Mouse (Mus musculus) heart, adult 2 months (tissue): ENCODE measurements around the gene Tmod3. TPM values are rescaled to one million over a fixed set of nuclear protein-coding genes. Genes with fewer than 3 reads are reported as not detected.

Experiments used
- DNase-seq, 2 experiments: peaks; one replicate each; pipeline ENCODE4 v3.0.0; 2021
- H3K27ac ChIP-seq: fragments of 200-600 bp; 2 replicates; pipeline ENCODE4 v1.8.1; 2022
- H3K27me3 ChIP-seq: fragments of 200-500 bp; 2 replicates; pipeline ENCODE4 v1.6.1; 2012; ENCODE audit warnings: mild to moderate bottlenecking, low read length, inconsistent platforms, mixed read lengths; ENCODE audit not compliant: control insufficient read depth, insufficient read depth
- H3K36me3 ChIP-seq: fragments of 200-500 bp; 2 replicates; pipeline ENCODE4 v1.6.1; 2012; ENCODE audit warnings: low read length, inconsistent platforms; ENCODE audit not compliant: control insufficient read depth, insufficient read depth
- H3K4me1 ChIP-seq: fragments of 200-500 bp; 2 replicates; pipeline ENCODE4 v1.6.1; 2011; ENCODE audit warnings: low read length; ENCODE audit not compliant: control insufficient read depth, insufficient read depth
- H3K4me3 ChIP-seq: fragments of 200-600 bp; 2 replicates; pipeline ENCODE4 v1.8.1; 2022
- H3K79me2 ChIP-seq: fragments of 200-500 bp; replicated peaks from 2 replicates; pipeline ENCODE4 v1.6.1; 2012; ENCODE audit warnings: mild to moderate bottlenecking, inconsistent platforms, low read length, moderate library complexity, mixed read lengths; ENCODE audit not compliant: control insufficient read depth, insufficient read depth
- H3K9ac ChIP-seq: fragments of 200-500 bp; 2 replicates; pipeline ENCODE4 v1.6.1; 2012; ENCODE audit warnings: low read depth, mild to moderate bottlenecking, control low read depth, inconsistent platforms, low read length, mixed read lengths
- CTCF ChIP-seq: fragments of 200-600 bp; IDR thresholded peaks from 2 replicates; pipeline ENCODE4 v1.8.1; 2022; ENCODE audit warnings: antibody characterized with exemption, mild to moderate bottlenecking, moderate library complexity
- EP300 ChIP-seq: fragments of 200-500 bp; IDR thresholded peaks from 2 replicates; pipeline ENCODE4 v1.6.1; 2011; ENCODE audit warnings: low read depth, low read length, control low read depth; ENCODE audit not compliant: insufficient read depth
- POLR2A ChIP-seq: fragments of 200-500 bp; IDR thresholded peaks from 2 replicates; pipeline ENCODE4 v1.6.1; 2011; ENCODE audit warnings: mild to moderate bottlenecking, low read depth, low read length, control low read depth; ENCODE audit not compliant: insufficient read depth
- WGBS: fragments of 180-500 bp; shearing (Covaris S2); methylation state at CpG from one replicate; pipeline ENCODE4 v1.1.7; 2018; 5-methylcytosine and 5-hydroxymethylcytosine counted together
- intact Hi-C: fragments of 180-260 bp; cut with DNase I; formaldehyde crosslinking; loops from one replicate; pipeline ENCODE4 v1.15.1; 2025
- polyA plus RNA-seq: library from polyadenylated mRNA; depleted of rRNA; stranded (reverse); fragments of >200 nt; gene quantifications from 2 replicates; pipeline ENCODE4 v1.2.3, GENCODE M21; 2012
- total RNA-seq, 2 experiments: library from RNA; stranded (reverse); gene quantifications; 2 replicates each; pipeline ENCODE4 v1.2.3; 2021

Gene Tmod3
- total and polyA plus RNA-seq, 3 experiments = 19.6 to 63.6 (median 50.1) TPM

GRCm38 (mm10) chr9:75521788-75522187 is 37.7 kb downstream of the Tmod3 start:
- no peak for TF ChIP-seq POLR2A
- TF ChIP-seq CTCF = peak; percentile 85
- 0 out of 2 replicates have a peak, but pooled peaks have one; percentile 43 for TF ChIP-seq EP300
- Histone ChIP-seq H3K4me1 (peaks cover 6% of the 10 kb centered on the region), H3K4me3 (no peak overlapping the region), H3K27me3 (no peaks in the 10 kb centered on the region), H3K27ac (no peak overlapping the region; the same call in 1 of the 2 replicates), H3K9ac (no peak overlapping the region), H3K36me3 (peaks cover 33% of the 10 kb centered on the region), H3K79me2 (peaks cover 2% of the 10 kb centered on the region; the same call in 1 of the 2 replicates)
- 61% methylated on average over 4 of the region's 4 CpGs for WGBS
- DNase-seq = peak in 1 of 2 experiments; percentile 59
- intact Hi-C loops = loop anchor here (1.0 kb wide), 1 partner anchor 61 kb away; no protein-coding TSS in a partner anchor

- Histone ChIP-seq H3K4me1 (peaks cover 6% of the 10 kb centered on the region), H3K27ac (no peak overlapping the region), H3K9ac (no peak overlapping the region), H3K4me3 (no peak overlapping the region), H3K27me3 (no peaks in the 10 kb centered on the region), H3K36me3 (peaks cover 30% of the 10 kb centered on the region), H3K79me2 (peaks cover 2% of the 10 kb centered on the region; the same call in 1 of the 2 replicates)
- WGBS = 70% methylated on average over 8 of the region's 8 CpGs
- intact Hi-C loops = loop anchor here (1.0 kb wide), 1 partner anchor 61 kb away; no protein-coding TSS in a partner anchor
- TF ChIP-seq CTCF (no peak), EP300 (no peak), POLR2A (no peak)
- DNase-seq = no peak
Measured at GRCm38 (mm10) chr9:75520940-75521339, 38.5 kb downstream of the Tmod3 start.

GRCm38 (mm10) chr9:75517751-75518150 is 41.7 kb downstream of the Tmod3 start:
- H3K4me1 ChIP-seq = no peaks in the 10 kb centered on the region; the same call in 1 of the 2 replicates
- H3K27ac ChIP-seq = no peak overlapping the region
- 63% methylated on average over 3 of the region's 3 CpGs for WGBS
- TF ChIP-seq EP300 (no peak), CTCF (no peak), POLR2A (no peak)
- intact Hi-C loops = no loop called here
- no peaks in the 10 kb centered on the region for H3K27me3 ChIP-seq
- no peak for DNase-seq
- H3K4me3 ChIP-seq = no peak overlapping the region
- peaks cover 19% of the 10 kb centered on the region for H3K36me3 ChIP-seq
- peaks cover 2% of the 10 kb centered on the region; the same call in 1 of the 2 replicates for H3K79me2 ChIP-seq
- H3K9ac ChIP-seq = no peak overlapping the region

- no peak overlapping the region for H3K9ac ChIP-seq
- H3K4me1 ChIP-seq = no peaks in the 10 kb centered on the region; the same call in 1 of the 2 replicates
- TF ChIP-seq POLR2A = no peak
- peak; percentile 88 for TF ChIP-seq CTCF
- DNase-seq = no peak
- 0 out of 2 replicates have a peak, but pooled peaks cover 2% of the 10 kb centered on the region for H3K79me2 ChIP-seq
- no peaks in the 10 kb centered on the region for H3K27me3 ChIP-seq
- intact Hi-C loops = loop anchor here (2.0 kb wide), 1 partner anchor 153 kb away; no protein-coding TSS in a partner anchor
- H3K4me3 ChIP-seq = no peak overlapping the region
- 67% methylated on average over 12 of the region's 12 CpGs for WGBS
- peaks cover 13% of the 10 kb centered on the region for H3K36me3 ChIP-seq
- no peak overlapping the region for H3K27ac ChIP-seq
Measured at GRCm38 (mm10) chr9:75515464-75516113, 43.9 kb downstream of the Tmod3 start.

GRCm38 (mm10) chr9:75511236-75511939 is 48.1 kb downstream of the Tmod3 start:
- WGBS = 61% methylated on average over 8 of the region's 8 CpGs
- H3K27me3 ChIP-seq = no peaks in the 10 kb centered on the region
- no peaks in the 10 kb centered on the region for H3K79me2 ChIP-seq
- TF ChIP-seq CTCF (no peak), POLR2A (no peak), EP300 (no peak)
- no peak overlapping the region for H3K4me3 ChIP-seq
- H3K9ac ChIP-seq = no peak overlapping the region
- H3K36me3 ChIP-seq = peaks cover 7% of the 10 kb centered on the region
- H3K27ac ChIP-seq = no peak overlapping the region
- H3K4me1 ChIP-seq = no peaks in the 10 kb centered on the region
- intact Hi-C loops = loop anchor here (5.0 kb wide), 1 partner anchor 69 kb away; the partner anchor contains the start of gene Leo1
- no peak for DNase-seq

- DNase-seq = no peak
- 91% methylated on average over 6 of the region's 6 CpGs for WGBS
- intact Hi-C loops = no loop called here
- Histone ChIP-seq H3K27ac (no peak overlapping the region), H3K27me3 (no peaks in the 10 kb centered on the region), H3K4me3 (no peak overlapping the region), H3K36me3 (no peaks in the 10 kb centered on the region; the same call in 1 of the 2 replicates), H3K9ac (no peak overlapping the region), H3K79me2 (no peaks in the 10 kb centered on the region), H3K4me1 (no peaks in the 10 kb centered on the region)
- TF ChIP-seq POLR2A = no peak
- TF ChIP-seq EP300 = no peak
- no peak for TF ChIP-seq CTCF
Measured at GRCm38 (mm10) chr9:75504311-75504710, 55.1 kb downstream of the Tmod3 start.
